Mouse (Mus musculus): ENCODE measurements at regions not wholly inside any gene's neighbourhood (a gene's known extent, or its start where the extent isn't known, plus 50 kb on each side); places are given as distances from the start of the nearest gene placed in this dataset.
"Not testable (repeated sequence)": the region's sequence is repeated elsewhere in the genome, so short reads cannot be mapped to it uniquely, and the experiment has no call there.

- DNase-seq (ENCODE audit: low spot score in 2 of 2) = no peak
Observed at GRCm38 (mm10) chr8:103643621-103644020, 457.8 kb upstream of the Cdh5 start.

DNA sequence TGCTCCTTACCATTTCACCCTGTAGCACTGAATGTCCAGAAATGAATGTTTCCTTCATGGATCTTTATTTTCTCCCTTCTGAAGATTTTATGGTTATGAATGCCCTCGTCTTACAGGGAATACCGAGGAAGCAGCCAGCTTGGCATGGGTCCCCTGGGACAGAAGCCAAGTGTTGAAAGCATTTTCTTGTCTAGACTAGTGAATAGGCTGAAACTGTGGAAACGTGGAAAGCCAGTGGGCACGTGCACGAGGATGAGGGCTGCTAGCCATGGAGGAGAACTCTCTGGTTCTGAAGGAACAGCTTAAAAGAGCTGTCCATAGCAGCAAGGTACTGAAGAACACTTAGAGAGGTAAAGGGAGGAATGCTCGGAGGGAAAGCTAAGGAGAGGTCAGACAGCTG is 457.3 kb upstream of the Cdh5 start:
- peak; percentile 90 to 92 for DNase-seq (ENCODE audit: low spot score in 2 of 2)

DNA sequence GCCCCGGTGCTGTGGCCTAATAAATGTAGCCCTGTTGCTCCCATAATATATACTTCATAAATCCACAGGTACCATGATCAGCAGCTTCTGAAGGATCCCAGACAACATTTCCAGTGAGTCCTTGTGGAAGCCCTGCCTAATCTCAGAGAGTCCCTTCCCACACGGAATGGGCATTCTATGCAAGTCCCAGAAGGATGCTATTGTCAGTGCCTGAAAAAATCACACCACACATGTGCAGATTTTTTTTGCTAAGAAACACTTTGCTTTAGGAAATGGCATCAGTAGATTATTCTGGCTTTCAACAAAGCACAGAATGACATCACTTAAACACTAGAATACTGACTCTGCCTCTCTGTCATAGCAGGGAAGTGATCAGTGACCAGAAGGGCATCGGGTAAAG is 456.6 kb upstream of the Cdh5 start:
- DNase-seq (ENCODE audit: low spot score in 2 of 2) = peak; percentile 24 to 42

GRCm38 (mm10) chr8:103664796-103665195 is 436.6 kb upstream of the Cdh5 start:
- DNase-seq (ENCODE audit: low spot score in 2 of 2) = no peak

DNA sequence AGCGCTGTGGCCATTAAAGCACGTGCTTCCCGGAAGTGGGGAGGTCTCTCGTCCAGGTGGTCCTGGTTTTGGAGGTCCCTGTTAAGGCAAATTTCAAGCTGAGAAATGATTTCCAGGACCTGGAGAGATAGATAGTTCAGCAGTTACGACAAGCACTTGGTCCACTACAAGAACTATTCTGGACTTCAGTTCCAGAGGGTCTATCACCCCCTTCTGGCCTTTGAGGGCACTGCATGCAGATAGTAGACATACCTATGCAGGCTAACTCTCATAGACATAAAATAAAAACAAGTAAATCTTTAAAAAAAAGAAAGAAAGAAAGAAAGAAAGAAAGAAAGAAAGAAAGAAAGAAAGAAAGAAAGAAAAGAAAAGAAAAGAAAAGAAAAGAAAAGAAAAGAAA is 415.2 kb upstream of the Cdh5 start:
- not testable (repeated sequence) for DNase-seq (ENCODE audit: low spot score in 2 of 2)

DNA sequence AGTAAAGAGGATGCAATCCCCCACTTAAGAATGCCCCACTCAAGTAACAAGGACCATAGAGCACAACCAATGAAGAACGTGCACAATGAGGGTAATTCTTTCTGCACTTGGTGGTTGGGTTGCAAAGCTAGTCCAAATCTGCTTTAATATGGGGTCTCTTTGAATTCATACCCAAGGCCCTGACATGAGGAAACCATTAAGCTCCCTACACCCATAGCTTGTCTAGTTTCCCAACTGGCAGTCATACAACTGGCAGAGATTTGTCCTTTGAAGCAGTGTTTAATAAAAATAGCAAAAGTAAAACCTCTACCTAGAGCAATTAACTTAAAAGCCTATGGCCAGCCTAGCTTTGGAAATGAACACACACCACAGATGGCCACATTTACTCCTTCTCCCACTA is 411.0 kb upstream of the Cdh5 start:
- no peak for DNase-seq (ENCODE audit: low spot score in 2 of 2)

GRCm38 (mm10) chr8:103693531-103693930 is 407.9 kb upstream of the Cdh5 start:
- DNase-seq (ENCODE audit: low spot score in 2 of 2) = no peak

- no peak for DNase-seq (ENCODE audit: low spot score in 2 of 2)
Observed at GRCm38 (mm10) chr8:103694331-103694891, 407.0 kb upstream of the Cdh5 start.

DNA sequence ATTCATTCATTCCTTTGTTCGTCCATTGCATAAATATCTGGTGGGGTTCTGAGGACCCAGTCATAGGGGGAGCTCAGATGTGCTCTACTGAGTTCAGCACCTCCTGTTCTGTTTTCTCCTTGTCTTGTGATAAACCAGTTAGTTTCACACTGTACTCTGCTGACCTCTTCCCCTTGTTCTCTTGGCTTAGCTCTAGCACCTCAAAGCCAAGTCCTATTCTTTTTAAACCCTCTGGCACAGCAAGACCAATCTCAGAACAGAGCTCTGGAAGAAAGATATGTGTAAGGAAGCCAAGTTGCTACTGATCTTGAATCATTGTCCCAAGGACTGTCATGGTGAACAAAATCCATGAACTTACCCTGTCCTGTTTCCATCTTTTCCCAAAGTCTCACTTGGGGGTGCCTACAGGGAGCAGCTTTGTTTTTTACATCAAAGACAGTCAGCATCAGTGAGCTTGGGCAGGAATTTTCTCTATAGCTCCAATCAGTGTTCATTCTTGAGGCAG is 402.4 kb upstream of the Cdh5 start:
- DNase-seq (ENCODE audit: low spot score in 2 of 2) = no peak

DNA sequence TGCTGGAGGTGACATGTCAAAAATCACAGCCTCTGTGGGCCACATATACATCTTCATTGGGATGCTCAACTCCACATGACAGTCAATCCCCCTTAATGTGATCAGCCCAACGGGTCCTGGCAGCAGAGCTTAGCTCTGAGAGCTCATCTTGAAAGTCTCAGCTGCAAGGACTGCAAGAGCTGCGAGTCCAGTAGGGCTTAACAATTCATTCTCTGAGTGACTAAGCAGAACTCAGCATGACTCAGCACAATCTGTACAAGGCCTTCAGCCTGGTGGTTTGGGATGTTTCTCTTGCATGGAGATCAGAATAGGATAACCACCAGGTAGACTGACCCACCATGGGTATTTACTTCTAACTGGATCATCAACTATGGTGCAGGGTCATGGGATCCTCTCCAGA is 399.2 kb upstream of the Cdh5 start:
- DNase-seq (ENCODE audit: low spot score in 2 of 2) = no peak

GRCm38 (mm10) chr8:103706084-103706483 is 395.3 kb upstream of the Cdh5 start:
- DNase-seq (ENCODE audit: low spot score in 2 of 2) = no peak

GRCm38 (mm10) chr8:103710871-103711270 is 390.6 kb upstream of the Cdh5 start:
- DNase-seq (ENCODE audit: low spot score in 2 of 2) = not testable (repeated sequence)

DNA sequence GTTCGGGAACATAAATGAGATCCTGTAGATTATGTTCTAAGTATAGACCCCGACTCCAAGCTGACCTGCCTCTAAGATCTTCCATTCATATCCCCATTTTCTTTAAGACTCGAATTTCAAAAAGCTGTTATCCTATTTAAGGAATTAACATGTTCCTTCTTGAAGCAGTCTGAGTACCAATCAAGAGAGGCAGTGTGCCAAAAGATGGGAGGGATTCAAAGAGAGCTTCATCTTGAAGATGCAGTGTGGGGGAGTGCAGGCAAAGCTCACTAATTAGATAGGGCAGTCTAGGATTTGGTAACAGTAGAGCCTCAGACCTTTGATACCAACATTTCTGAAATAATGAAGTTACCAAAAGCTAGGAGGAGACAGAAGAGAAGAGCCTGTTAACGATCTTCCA is 383.7 kb upstream of the Cdh5 start:
- DNase-seq (ENCODE audit: low spot score in 2 of 2) = peak; percentile 36 to 39

DNA sequence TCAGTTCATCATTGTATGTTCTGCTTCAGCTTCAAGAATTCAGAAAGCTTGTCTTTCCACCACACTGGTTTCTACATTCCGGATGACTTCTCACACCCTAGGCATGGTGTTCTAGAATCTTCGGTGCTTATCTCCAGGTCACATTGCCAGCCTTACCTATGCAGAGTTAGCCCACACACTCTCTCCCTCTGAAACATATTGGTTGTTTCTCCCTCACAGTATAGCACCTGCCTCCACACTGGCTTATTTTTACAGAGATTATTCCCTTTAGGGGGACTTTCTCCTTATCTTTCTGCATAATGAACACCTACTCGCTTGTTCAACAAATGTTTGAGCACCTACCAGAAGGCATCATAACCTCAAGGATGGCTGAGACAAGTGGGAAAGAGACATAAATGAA is 368.0 kb upstream of the Cdh5 start:
- no peak for DNase-seq (ENCODE audit: low spot score in 2 of 2)

DNA sequence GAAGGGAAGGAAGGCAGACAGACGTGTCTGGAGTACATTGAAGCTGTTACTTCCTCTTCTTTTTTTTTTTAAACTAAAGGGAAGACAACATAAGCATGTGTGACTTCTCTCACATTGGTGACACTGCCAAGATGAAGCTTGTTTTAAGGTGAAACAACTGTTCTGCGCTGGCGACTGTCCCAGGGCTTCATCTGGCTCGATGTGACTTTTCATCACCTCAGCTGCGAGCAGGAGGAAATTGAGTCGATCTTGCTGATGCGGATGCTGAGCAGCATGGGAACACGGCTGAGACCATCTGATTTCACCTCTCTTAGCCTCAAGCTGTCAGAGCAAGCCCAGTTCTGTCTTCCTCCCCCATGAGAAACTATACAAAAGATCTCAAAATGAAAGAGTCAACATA is 363.1 kb upstream of the Cdh5 start:
- DNase-seq (ENCODE audit: low spot score in 2 of 2) = peak; percentile 53 to 59

DNA sequence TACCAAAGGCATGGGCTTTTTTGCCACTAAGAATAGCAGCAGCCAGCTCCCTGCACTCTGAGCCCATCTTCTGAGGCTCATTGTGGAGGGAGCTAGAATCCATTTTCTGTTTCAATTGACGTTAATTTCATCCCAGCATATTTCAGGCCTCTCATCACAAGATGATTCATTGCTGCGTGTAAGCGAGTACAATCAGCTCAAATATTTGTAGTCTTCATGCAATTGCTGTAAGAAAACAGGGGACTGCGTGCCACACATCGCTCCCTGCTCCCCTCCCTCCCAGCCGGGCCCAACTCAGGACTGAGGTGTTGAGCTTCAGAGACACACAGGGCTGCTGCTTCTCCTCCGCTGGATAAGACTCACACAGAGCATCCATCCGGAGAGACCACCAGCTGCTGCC is 360.0 kb upstream of the Cdh5 start:
- no peak for DNase-seq (ENCODE audit: low spot score in 2 of 2)

GRCm38 (mm10) chr8:103748734-103749133 is 352.7 kb upstream of the Cdh5 start:
- DNase-seq (ENCODE audit: low spot score in 2 of 2) = no peak

GRCm38 (mm10) chr8:103750278-103751097 is 350.9 kb upstream of the Cdh5 start:
- DNase-seq (ENCODE audit: low spot score in 2 of 2) = no peak

GRCm38 (mm10) chr8:103751161-103751560 is 350.3 kb upstream of the Cdh5 start:
- DNase-seq (ENCODE audit: low spot score in 2 of 2) = no peak

DNA sequence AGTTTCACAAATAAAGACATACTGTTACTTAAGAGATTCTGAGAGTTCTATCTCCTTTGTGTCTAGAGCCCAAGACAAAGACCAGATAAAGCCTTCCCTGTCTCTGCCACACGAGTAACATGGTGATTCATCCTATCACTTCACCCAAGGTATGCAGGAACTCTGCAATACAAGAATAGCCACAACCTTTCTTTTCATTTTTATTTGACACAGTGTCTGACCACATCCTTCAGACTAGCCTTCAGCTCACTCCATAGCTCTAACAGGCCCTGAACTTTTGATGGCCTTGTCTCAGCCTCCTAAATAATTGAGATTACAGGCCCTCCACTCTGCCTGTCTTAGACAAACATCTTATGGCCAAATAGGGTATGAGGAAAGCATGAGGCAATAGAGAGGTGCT is 337.6 kb upstream of the Cdh5 start:
- DNase-seq (ENCODE audit: low spot score in 2 of 2) = no peak

- no peak for DNase-seq (ENCODE audit: low spot score in 2 of 2)
Observed at GRCm38 (mm10) chr8:103779658-103780057, 321.8 kb upstream of the Cdh5 start.

DNA sequence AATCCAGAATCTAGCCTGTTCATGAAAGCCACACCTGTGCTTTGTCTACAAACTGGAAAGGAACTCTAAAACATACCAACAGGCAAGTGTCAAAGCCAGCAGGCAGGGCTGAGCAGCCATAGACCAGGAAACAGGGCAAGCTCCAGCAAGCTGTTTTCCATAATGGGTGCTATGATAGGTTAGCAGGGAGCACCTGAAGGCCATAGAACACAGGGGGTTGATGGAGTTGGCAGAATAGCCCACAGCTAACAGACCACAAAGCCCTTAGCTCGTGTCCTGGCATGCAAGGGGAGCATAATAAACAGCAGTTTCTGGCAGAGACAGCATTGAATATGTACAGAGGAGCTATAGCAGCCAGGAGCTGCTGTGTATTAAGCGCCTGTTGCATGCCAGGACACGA is 313.1 kb upstream of the Cdh5 start:
- DNase-seq (ENCODE audit: low spot score in 2 of 2) = no peak

GRCm38 (mm10) chr8:103793331-103793730 is 308.1 kb upstream of the Cdh5 start:
- DNase-seq (ENCODE audit: low spot score in 2 of 2) = no peak

Measured in right cerebral cortex, postnatal 10 days (tissue).